Mouse (Mus musculus): ENCODE measurements around the gene Prrg2. TPM values are rescaled to one million over a fixed set of nuclear protein-coding genes. Genes with fewer than 3 reads are reported as not detected.
A peak's percentile ranks its signal among the peaks of the same experiment; 100 is the strongest.

Gene Prrg2
- polyA plus RNA-seq, 1 experiment from 2014 or later = 8.5 TPM

DNA sequence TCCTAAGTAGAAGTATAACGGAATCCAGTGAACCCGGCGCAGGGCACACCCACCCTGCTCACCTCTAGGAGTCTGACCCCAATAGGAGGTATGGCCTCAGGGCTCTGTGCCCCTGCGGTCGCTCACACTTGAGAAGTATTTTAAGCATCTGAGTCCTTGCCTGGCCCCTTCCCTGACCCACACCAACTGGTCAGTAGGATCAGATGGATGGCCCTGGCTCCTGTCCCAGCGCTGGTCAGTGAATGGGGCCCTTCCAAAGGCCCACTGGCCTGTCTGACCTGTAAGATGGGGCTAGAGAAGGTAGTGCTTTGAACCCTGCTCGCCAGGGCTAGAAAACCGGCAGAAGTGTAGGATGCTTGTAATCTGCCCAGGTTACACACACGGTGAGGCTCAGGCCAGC, 21.6 kb downstream of the Prrg2 start:
- no peak overlapping the region for H3K4me2 ChIP-seq
- H3K4me3 ChIP-seq = no peak overlapping the region
- no peak overlapping the region for H3K27ac ChIP-seq
- 87% methylated on average over 9 of the region's 9 CpGs for WGBS (ENCODE audit: insufficient replicate concordance)
- H3K9me3 ChIP-seq (replicated peaks) = no peaks in the 10 kb centered on the region
- no peaks in the 10 kb centered on the region for H3K4me1 ChIP-seq
- ATAC-seq = no peak
- H3K36me3 ChIP-seq = peaks cover 99% of the 10 kb centered on the region
- no peaks in the 10 kb centered on the region for H3K27me3 ChIP-seq (replicated peaks)
- H3K9ac ChIP-seq = no peak overlapping the region

DNA sequence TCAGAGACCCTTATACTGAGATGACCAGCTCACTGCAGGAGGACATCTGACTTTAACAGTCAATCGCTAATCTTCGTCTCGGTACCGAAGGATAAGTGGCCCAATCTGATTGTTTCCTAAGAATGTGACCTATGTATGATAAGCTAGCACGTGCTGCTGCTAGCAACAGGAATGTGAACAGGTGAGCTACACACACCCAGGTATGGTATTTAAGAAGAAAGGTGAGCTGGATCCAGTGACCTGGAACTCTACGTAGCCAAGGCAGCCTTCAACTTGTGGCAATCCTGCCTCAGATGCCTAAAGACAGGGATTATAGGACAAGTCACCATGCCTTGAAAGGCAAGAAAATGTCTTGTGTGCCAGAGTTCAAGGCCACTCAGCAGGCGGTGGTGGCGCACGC, 24.1 kb downstream of the Prrg2 start:
- WGBS (ENCODE audit: insufficient replicate concordance) = 79% methylated on average over 9 of the region's 9 CpGs
- Histone ChIP-seq H3K27me3 (replicated peaks) (no peaks in the 10 kb centered on the region), H3K9ac (no peak overlapping the region), H3K9me3 (replicated peaks) (no peaks in the 10 kb centered on the region), H3K4me2 (no peak overlapping the region), H3K4me3 (no peak overlapping the region), H3K27ac (no peak overlapping the region), H3K4me1 (no peaks in the 10 kb centered on the region), H3K36me3 (peaks cover 99% of the 10 kb centered on the region)
- ATAC-seq = no peak

DNA sequence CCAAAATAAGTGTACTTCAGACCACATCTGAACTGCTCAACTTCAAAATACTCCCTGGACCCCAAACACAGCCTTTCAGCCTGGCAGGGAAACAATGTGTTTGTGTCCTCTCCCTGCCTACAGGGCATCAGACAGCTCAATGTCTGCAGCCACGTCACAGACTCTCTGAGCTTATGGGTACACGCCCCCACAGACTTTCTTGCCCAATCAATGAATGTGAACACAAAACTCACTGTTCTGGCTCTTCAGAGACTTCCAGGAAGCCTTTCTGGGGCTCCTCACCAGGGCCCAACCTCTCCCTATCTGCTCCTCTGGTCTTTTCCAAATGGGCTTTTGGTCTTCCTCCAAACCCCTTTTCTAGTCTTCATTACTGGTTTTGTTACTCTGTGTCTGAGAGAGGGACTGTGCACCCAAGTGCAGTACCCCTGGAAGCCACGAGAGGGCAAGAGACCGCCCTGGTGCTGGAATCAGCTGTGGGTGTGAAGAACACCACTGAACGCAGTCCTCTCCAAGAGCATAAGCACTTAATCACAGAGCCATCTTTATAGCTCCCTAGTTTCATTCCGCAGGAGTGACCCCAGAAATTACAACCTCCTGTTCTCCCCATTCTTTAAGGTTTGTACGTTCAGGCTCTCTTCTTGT, 24.6 kb downstream of the Prrg2 start:
- Histone ChIP-seq H3K27me3 (replicated peaks) (no peaks in the 10 kb centered on the region), H3K36me3 (peaks cover 99% of the 10 kb centered on the region), H3K4me2 (no peak overlapping the region), H3K4me1 (no peaks in the 10 kb centered on the region), H3K4me3 (no peak overlapping the region), H3K9ac (no peak overlapping the region), H3K27ac (no peak overlapping the region), H3K9me3 (replicated peaks) (no peaks in the 10 kb centered on the region)
- 46% methylated on average over 7 of the region's 7 CpGs for WGBS (ENCODE audit: insufficient replicate concordance)
- peak; percentile 53; the same call in 1 of the 2 replicates for ATAC-seq

DNA sequence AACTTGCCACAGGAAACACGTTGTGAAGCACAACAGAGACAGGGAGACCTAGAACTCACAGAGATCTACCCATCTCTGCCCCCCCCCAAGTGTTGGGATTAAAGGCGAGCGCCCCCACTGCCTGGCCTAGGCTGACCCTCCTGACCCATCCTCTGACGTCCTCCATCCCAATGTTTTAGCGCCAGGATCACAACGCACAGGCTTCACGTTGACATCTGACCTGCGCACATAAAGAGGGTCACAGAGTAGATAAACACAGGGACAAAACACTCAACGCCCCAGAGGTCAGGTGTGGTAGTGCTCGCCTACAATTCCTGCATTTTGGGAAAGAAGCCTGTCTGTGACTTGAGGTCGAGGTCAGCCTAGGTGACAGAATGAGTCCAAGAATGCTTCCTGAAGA, 25.8 kb downstream of the Prrg2 start:
- WGBS (ENCODE audit: insufficient replicate concordance) = 80% methylated on average over 11 of the region's 11 CpGs
- no peaks in the 10 kb centered on the region for H3K27me3 ChIP-seq (replicated peaks)
- no peaks in the 10 kb centered on the region for H3K9me3 ChIP-seq (replicated peaks)
- peaks cover 99% of the 10 kb centered on the region for H3K36me3 ChIP-seq
- H3K27ac ChIP-seq = no peak overlapping the region
- H3K4me1 ChIP-seq = no peaks in the 10 kb centered on the region
- no peak overlapping the region for H3K4me2 ChIP-seq
- H3K9ac ChIP-seq = no peak overlapping the region
- ATAC-seq = no peak
- no peak overlapping the region for H3K4me3 ChIP-seq

DNA sequence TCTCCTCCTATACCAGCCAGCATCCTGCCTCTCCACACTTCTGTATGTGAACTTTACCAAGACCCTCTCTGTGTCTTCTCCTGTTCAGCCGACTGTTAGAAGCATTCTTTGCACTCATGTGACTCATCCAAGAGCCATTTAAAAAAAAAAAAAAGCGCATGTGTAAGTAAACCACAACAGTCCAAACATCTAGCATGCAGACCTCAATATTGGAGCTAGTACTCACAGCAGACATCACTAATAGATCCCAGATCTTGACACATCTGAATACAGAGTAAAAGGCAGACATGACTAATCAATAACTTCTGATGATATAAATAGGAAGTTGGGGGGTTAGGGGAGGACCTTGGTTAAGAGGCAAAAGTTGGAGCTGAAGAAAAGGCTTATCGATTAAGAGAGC, 26.8 kb downstream of the Prrg2 start:
- Histone ChIP-seq H3K4me3 (no peak overlapping the region), H3K9me3 (replicated peaks) (no peaks in the 10 kb centered on the region), H3K36me3 (peaks cover 99% of the 10 kb centered on the region), H3K9ac (no peak overlapping the region), H3K27ac (no peak overlapping the region), H3K4me1 (no peaks in the 10 kb centered on the region), H3K27me3 (replicated peaks) (no peaks in the 10 kb centered on the region), H3K4me2 (no peak overlapping the region)
- 77% methylated on average over 3 of the region's 3 CpGs for WGBS (ENCODE audit: insufficient replicate concordance)
- ATAC-seq = no peak

DNA sequence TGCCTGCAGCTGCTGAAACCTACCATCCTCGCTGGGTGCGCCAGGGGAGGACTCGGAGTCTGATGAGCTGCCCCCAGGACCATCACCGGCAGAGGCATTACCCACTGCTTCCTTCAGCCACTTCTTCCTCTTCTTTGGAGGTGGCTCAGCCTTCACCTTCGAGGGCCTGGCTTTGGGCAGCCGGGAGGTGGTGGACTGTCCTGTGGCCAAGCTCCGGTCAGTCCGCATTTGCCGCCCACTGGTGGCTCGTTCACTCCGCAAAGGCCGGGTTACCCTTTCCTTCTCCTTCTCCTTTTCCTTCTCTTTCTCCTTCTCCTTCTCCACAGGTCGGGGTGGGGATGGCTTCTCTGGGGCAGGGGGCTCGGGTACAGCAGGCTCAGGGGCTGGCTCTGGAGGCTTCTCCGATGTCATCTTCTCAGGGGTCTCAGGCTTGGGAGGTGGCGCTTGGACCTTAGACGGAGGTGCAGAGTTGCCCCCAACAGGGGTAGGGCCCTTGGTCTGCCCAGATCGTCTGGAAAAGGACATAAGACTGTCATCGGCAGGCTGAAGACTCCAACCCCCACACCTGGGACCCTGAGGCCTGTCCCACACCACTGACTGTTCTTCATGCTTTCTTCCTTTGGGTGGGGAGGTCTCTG, 28.6 kb downstream of the Prrg2 start:
- H3K4me1 ChIP-seq = no peaks in the 10 kb centered on the region
- no peaks in the 10 kb centered on the region for H3K27me3 ChIP-seq (replicated peaks)
- no peak overlapping the region for H3K4me3 ChIP-seq
- H3K36me3 ChIP-seq = peaks cover 99% of the 10 kb centered on the region
- no peaks in the 10 kb centered on the region for H3K9me3 ChIP-seq (replicated peaks)
- H3K4me2 ChIP-seq = no peak overlapping the region
- WGBS (ENCODE audit: insufficient replicate concordance) = 87% methylated on average over 19 of the region's 19 CpGs
- no peak overlapping the region for H3K27ac ChIP-seq
- ATAC-seq = no peak
- H3K9ac ChIP-seq = no peak overlapping the region

DNA sequence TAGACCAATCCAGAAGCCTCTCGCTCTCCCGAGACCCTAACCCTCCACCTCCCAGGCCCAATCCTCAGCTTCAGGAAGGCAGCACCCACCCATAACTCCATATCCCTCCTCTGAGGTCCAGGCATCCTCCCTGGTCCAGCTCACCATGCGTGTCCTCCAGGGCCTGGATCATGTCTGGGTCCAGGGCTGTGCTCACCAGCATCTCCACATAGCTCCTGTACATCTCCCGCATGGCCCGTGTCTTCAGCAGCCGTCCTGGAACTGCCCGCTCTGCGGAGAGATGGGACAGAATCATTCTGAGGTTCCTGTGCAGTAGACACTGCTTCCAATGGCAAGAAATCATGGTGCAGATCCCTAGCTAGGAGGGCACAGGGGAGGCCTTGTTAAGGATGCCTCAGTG, 31.6 kb downstream of the Prrg2 start:
- Histone ChIP-seq H3K9me3 (replicated peaks) (no peaks in the 10 kb centered on the region), H3K9ac (no peak overlapping the region), H3K4me1 (no peaks in the 10 kb centered on the region; the same call in 1 of the 2 replicates), H3K36me3 (peaks cover 91% of the 10 kb centered on the region), H3K4me3 (no peak overlapping the region), H3K27me3 (replicated peaks) (no peaks in the 10 kb centered on the region), H3K4me2 (no peak overlapping the region), H3K27ac (no peak overlapping the region)
- ATAC-seq = no peak
- 91% methylated on average over 8 of the region's 8 CpGs for WGBS (ENCODE audit: insufficient replicate concordance)

DNA sequence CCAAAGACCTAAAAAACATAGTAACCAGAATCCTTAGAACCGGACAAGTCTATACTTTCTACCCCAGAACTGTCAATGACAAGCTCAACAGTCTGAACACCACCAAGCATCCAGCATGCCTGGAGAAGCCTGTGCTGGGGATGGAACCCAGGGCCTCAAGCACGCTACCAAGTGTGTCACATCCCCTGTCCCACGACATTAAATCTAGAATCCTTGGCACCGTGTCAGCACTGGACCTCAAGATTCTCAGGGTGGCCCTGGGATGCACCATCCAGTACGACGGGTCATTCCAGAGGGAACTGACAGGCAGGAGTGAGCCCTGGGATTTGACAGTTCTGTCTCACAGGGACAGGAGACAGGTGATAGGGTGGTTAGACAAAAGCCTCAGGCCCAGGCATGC, 32.5 kb downstream of the Prrg2 start:
- Histone ChIP-seq H3K27ac (no peak overlapping the region), H3K4me3 (no peak overlapping the region), H3K4me1 (no peaks in the 10 kb centered on the region; the same call in 1 of the 2 replicates), H3K4me2 (no peak overlapping the region), H3K27me3 (replicated peaks) (no peaks in the 10 kb centered on the region), H3K36me3 (peaks cover 82% of the 10 kb centered on the region), H3K9ac (no peak overlapping the region), H3K9me3 (replicated peaks) (no peaks in the 10 kb centered on the region)
- no peak for ATAC-seq
- WGBS (ENCODE audit: insufficient replicate concordance) = 82% methylated on average over 6 of the region's 6 CpGs

DNA sequence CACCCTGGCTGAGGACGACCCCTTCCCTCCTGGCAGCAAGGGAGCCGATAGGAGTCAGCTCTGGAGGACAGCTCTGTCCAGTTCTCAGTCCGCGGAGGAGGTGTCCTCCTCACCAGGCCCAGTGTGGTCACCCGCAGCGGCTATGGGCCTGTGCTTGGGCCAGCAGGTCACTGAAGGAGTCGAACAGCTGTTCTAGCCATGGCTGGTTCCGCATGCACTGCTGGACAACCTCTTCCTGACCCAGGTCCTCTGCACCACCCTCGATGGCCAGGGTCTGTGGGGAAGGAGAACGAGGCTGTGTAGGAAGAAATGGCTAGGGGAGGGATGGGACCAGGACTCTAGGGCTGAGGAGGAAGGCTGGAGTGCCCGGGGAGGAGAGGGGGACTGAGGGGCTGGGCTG, 34.1 kb downstream of the Prrg2 start:
- Histone ChIP-seq H3K9me3 (replicated peaks) (no peaks in the 10 kb centered on the region), H3K27me3 (replicated peaks) (no peaks in the 10 kb centered on the region), H3K4me3 (no peak overlapping the region), H3K36me3 (peaks cover 66% of the 10 kb centered on the region), H3K4me1 (no peaks in the 10 kb centered on the region; the same call in 1 of the 2 replicates), H3K27ac (no peak overlapping the region), H3K9ac (no peak overlapping the region), H3K4me2 (no peak overlapping the region)
- WGBS (ENCODE audit: insufficient replicate concordance) = 78% methylated on average over 11 of the region's 11 CpGs
- ATAC-seq = no peak

DNA sequence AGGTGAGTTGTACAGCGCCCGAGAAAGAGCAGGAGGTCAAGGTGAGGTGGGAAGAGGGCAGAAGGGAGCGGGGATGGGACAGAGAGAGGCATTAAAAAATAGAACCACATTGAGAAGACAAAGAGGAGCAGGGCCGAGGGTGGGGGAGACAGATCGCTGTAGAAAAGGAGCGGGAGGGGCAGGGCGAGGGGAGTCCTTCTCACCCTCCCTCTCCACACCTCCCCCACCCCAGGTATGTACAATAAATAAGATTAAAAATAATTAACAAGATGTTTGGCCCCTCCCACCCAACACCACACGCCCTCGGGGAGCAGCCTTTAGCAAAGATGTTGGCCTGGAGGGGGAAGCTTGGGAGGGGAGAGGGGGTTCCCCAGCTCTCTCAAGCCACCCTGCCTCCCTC, 34.7 kb downstream of the Prrg2 start:
- H3K9ac ChIP-seq = no peak overlapping the region
- H3K9me3 ChIP-seq (replicated peaks) = no peaks in the 10 kb centered on the region
- H3K27me3 ChIP-seq (replicated peaks) = no peaks in the 10 kb centered on the region
- WGBS (ENCODE audit: insufficient replicate concordance) = 76% methylated on average over 9 of the region's 9 CpGs
- H3K4me3 ChIP-seq = no peak overlapping the region
- ATAC-seq = no peak
- H3K36me3 ChIP-seq = peaks cover 60% of the 10 kb centered on the region
- no peaks in the 10 kb centered on the region; the same call in 1 of the 2 replicates for H3K4me1 ChIP-seq
- H3K27ac ChIP-seq = no peak overlapping the region
- no peak overlapping the region for H3K4me2 ChIP-seq

DNA sequence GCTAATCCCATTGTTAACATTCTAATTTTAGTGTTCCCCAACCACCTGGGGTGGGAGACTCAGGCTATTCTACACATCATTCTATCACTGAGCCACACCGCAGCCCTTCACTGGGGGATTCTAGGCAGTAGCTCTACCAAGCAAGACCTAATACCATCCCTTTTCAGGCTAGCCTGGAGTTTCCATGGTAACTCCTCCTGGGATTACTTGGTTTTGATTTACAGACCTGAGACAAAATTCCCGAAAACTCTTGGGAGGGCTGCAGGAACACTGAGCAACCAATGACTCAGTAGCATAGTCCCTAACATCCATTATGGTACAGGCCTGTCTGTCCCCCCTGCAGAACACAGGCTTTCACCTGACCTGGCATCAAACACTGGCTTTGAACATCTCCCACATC, 36.2 kb downstream of the Prrg2 start:
- no peak for ATAC-seq
- H3K9ac ChIP-seq = no peak overlapping the region
- H3K4me1 ChIP-seq = no peaks in the 10 kb centered on the region; the same call in 1 of the 2 replicates
- H3K9me3 ChIP-seq (replicated peaks) = no peaks in the 10 kb centered on the region
- 70% methylated on average over 2 of the region's 2 CpGs for WGBS (ENCODE audit: insufficient replicate concordance)
- H3K36me3 ChIP-seq = peaks cover 45% of the 10 kb centered on the region
- no peak overlapping the region for H3K27ac ChIP-seq
- peaks cover 2% of the 10 kb centered on the region for H3K27me3 ChIP-seq (replicated peaks)
- no peak overlapping the region for H3K4me2 ChIP-seq
- no peak overlapping the region for H3K4me3 ChIP-seq

DNA sequence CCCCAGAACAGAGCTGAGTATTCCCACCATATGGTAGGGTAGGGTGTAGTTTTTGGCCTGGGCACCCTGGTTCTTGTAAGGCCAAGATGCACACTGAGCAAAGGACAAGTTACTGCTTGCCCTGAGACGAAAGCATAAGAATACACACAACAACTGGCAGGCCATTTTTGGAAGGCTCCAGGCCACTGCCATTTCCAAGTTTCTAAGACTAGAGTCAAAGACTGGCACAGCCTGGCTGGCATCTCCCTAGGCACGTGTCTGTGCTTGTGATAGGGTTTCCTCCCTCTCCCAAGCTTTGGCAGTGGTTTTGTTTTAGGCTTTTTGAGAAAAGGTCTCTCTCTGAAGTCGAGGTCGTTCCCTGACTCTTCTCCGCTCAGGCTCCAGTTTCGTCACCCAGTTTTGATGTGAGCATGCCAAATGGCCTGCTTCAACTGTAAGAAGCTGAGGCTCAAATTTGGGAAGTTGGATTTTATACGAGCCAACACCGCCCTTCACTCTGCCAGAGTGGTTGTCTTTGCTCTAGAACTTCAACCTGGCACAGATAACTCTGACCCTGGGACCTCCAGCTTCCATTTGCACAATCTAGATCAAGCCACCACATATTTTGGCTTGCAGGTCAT, 36.8 kb downstream of the Prrg2 start:
- Histone ChIP-seq H3K4me3 (no peak overlapping the region), H3K36me3 (peaks cover 39% of the 10 kb centered on the region), H3K4me2 (no peak overlapping the region), H3K9ac (no peak overlapping the region), H3K4me1 (no peaks in the 10 kb centered on the region; the same call in 1 of the 2 replicates), H3K27me3 (replicated peaks) (peaks cover 7% of the 10 kb centered on the region), H3K9me3 (replicated peaks) (no peaks in the 10 kb centered on the region), H3K27ac (no peak overlapping the region)
- ATAC-seq = no peak
- 62% methylated on average over 8 of the region's 8 CpGs for WGBS (ENCODE audit: insufficient replicate concordance)
